Mouse (Mus musculus): ENCODE measurements at regions not wholly inside any gene's neighbourhood (a gene's known extent, or its start where the extent isn't known, plus 50 kb on each side); places are given as distances from the start of the nearest gene placed in this dataset.

GRCm38 (mm10) chr4:56661816-56662215 is 78.1 kb upstream of the Gm26657 start:
- TF ChIP-seq USF1 (IDR thresholded peaks at IDR 0.05; ENCODE audit: low read depth): no peak
- no peak for TF ChIP-seq POLR2A (IDR thresholded peaks at IDR 0.05; ENCODE audit: insufficient read length, low read depth)
- TF ChIP-seq E2F4 (IDR thresholded peaks at IDR 0.05; ENCODE audit: insufficient read depth): no peak
- no peak for TF ChIP-seq TCF12 (IDR thresholded peaks at IDR 0.05; ENCODE audit: insufficient read depth, poor library complexity, severe bottlenecking)

All from myocyte (in vitro differentiated cells).